Mouse (Mus musculus): Measurements from ENCODE around the gene Dnal1. TPM values are rescaled to one million over a fixed set of nuclear protein-coding genes. Genes with fewer than 3 reads are reported as not detected.

Dnal1 gene
- total and polyA plus RNA-seq, 3 experiments: 0.14 to 1.1 (median 0.49) TPM

- Histone ChIP-seq H3K36me3 (replicated peaks) (peaks cover 96% of the 10 kb centered on the region), H3K27me3 (ENCODE audit: insufficient read depth, low read length) (no peaks in the 10 kb centered on the region), H3K4me1 (ENCODE audit: insufficient read depth, low read depth, low read length) (peaks cover 72% of the 10 kb centered on the region), H3K9me3 (replicated peaks) (no peaks in the 10 kb centered on the region; the same call in 1 of the 2 replicates), H3K4me3 (ENCODE audit: low read depth, low read length) (no peak overlapping the region)
- TF ChIP-seq TAL1 (conservative IDR thresholded peaks at IDR 0.05; ENCODE audit: low read depth, low read length) (no peak), POLR2AphosphoS5 (IDR thresholded peaks at IDR 0.05; ENCODE audit: insufficient replicate concordance, low read depth, low read length) (no peak), GATA2 (IDR thresholded peaks at IDR 0.05; ENCODE audit: borderline replicate concordance, low read depth, low read length) (no peak), GATA1 (IDR thresholded peaks at IDR 0.05; ENCODE audit: borderline replicate concordance, low read length) (no peak), CTCF (IDR thresholded peaks at IDR 0.05; ENCODE audit: low read depth, low read length) (no peak)
- no peak for ATAC-seq (ENCODE audit: extremely low read depth, insufficient number of reproducible peaks, low FRiP score, poor library complexity, severe bottlenecking)
- DNase-seq (ENCODE audit: low spot score): no peak
These were observed 38.4 kb downstream of the Dnal1 start for GRCm38 (mm10) chr12:84152352-84153190.

GRCm38 (mm10) chr12:84153414-84153813 lies 39.2 kb downstream of the Dnal1 start:
- Histone ChIP-seq H3K4me1 (ENCODE audit: insufficient read depth, low read depth, low read length) (peaks cover 63% of the 10 kb centered on the region), H3K4me3 (ENCODE audit: low read depth, low read length) (no peak overlapping the region), H3K27me3 (ENCODE audit: insufficient read depth, low read length) (no peaks in the 10 kb centered on the region), H3K9me3 (replicated peaks) (no peaks in the 10 kb centered on the region), H3K36me3 (replicated peaks) (peaks cover 96% of the 10 kb centered on the region)
- no peak for TF ChIP-seq GATA2 (IDR thresholded peaks at IDR 0.05; ENCODE audit: borderline replicate concordance, low read depth, low read length)
- no peak for TF ChIP-seq TAL1 (conservative IDR thresholded peaks at IDR 0.05; ENCODE audit: low read depth, low read length)
- TF ChIP-seq CTCF (IDR thresholded peaks at IDR 0.05; ENCODE audit: low read depth, low read length): no peak
- TF ChIP-seq GATA1 (IDR thresholded peaks at IDR 0.05; ENCODE audit: borderline replicate concordance, low read length): no peak
- no peak for TF ChIP-seq POLR2AphosphoS5 (IDR thresholded peaks at IDR 0.05; ENCODE audit: insufficient replicate concordance, low read depth, low read length)
- DNase-seq (ENCODE audit: low spot score): no peak
- ATAC-seq (ENCODE audit: extremely low read depth, insufficient number of reproducible peaks, low FRiP score, poor library complexity, severe bottlenecking): no peak

- H3K36me3 ChIP-seq (replicated peaks): peaks cover 100% of the 10 kb centered on the region
- no peaks in the 10 kb centered on the region for H3K9me3 ChIP-seq (replicated peaks)
- TF ChIP-seq GATA1 (IDR thresholded peaks at IDR 0.05; ENCODE audit: borderline replicate concordance, low read length): no peak
- no peak for TF ChIP-seq CTCF (IDR thresholded peaks at IDR 0.05; ENCODE audit: low read depth, low read length)
- no peak for TF ChIP-seq POLR2AphosphoS5 (IDR thresholded peaks at IDR 0.05; ENCODE audit: insufficient replicate concordance, low read depth, low read length)
- TF ChIP-seq TAL1 (conservative IDR thresholded peaks at IDR 0.05; ENCODE audit: low read depth, low read length): no peak
- TF ChIP-seq GATA2 (IDR thresholded peaks at IDR 0.05; ENCODE audit: borderline replicate concordance, low read depth, low read length): no peak
- peaks cover 61% of the 10 kb centered on the region for H3K4me1 ChIP-seq (ENCODE audit: insufficient read depth, low read depth, low read length)
- DNase-seq (ENCODE audit: low spot score) (no peak), ATAC-seq (ENCODE audit: extremely low read depth, insufficient number of reproducible peaks, low FRiP score, poor library complexity, severe bottlenecking) (no peak)
- no peak overlapping the region for H3K4me3 ChIP-seq (ENCODE audit: low read depth, low read length)
- H3K27me3 ChIP-seq (ENCODE audit: insufficient read depth, low read length): no peaks in the 10 kb centered on the region
These were observed 40.8 kb downstream of the Dnal1 start for GRCm38 (mm10) chr12:84154786-84155522.

DNA sequence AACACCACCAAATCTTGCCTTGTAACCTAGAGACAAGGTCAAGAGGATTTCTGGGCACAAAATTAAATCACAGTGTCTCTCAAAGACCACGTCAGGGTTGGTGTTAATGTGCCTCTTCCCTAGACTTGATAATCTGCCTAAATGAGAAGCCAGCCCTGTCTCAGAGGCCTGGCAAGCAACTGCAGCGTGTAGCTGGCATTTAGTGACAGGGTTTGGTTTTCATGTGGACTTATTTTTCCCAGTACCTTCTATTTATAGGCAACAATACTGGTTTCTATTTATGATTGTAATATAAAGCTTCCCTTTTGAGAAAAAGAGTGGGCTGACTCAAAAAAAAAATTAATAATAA lies 41.3 kb downstream of the Dnal1 start:
- H3K9me3 ChIP-seq (replicated peaks): no peaks in the 10 kb centered on the region
- TF ChIP-seq TAL1 (conservative IDR thresholded peaks at IDR 0.05; ENCODE audit: low read depth, low read length): no peak
- no peak for TF ChIP-seq POLR2AphosphoS5 (IDR thresholded peaks at IDR 0.05; ENCODE audit: insufficient replicate concordance, low read depth, low read length)
- no peak for TF ChIP-seq GATA2 (IDR thresholded peaks at IDR 0.05; ENCODE audit: borderline replicate concordance, low read depth, low read length)
- no peak for TF ChIP-seq GATA1 (IDR thresholded peaks at IDR 0.05; ENCODE audit: borderline replicate concordance, low read length)
- no peak for TF ChIP-seq CTCF (IDR thresholded peaks at IDR 0.05; ENCODE audit: low read depth, low read length)
- peaks cover 100% of the 10 kb centered on the region for H3K36me3 ChIP-seq (replicated peaks)
- no peaks in the 10 kb centered on the region for H3K27me3 ChIP-seq (ENCODE audit: insufficient read depth, low read length)
- ATAC-seq (ENCODE audit: extremely low read depth, insufficient number of reproducible peaks, low FRiP score, poor library complexity, severe bottlenecking) (no peak), DNase-seq (ENCODE audit: low spot score) (no peak)
- peaks cover 60% of the 10 kb centered on the region for H3K4me1 ChIP-seq (ENCODE audit: insufficient read depth, low read depth, low read length)
- no peak overlapping the region for H3K4me3 ChIP-seq (ENCODE audit: low read depth, low read length)

- no peak for ATAC-seq (ENCODE audit: extremely low read depth, insufficient number of reproducible peaks, low FRiP score, poor library complexity, severe bottlenecking)
- no peak overlapping the region for H3K4me3 ChIP-seq (ENCODE audit: low read depth, low read length)
- no peak for DNase-seq (ENCODE audit: low spot score)
- no peaks in the 10 kb centered on the region for H3K9me3 ChIP-seq (replicated peaks)
- TF ChIP-seq GATA2 (IDR thresholded peaks at IDR 0.05; ENCODE audit: borderline replicate concordance, low read depth, low read length): no peak
- no peaks in the 10 kb centered on the region for H3K27me3 ChIP-seq (ENCODE audit: insufficient read depth, low read length)
- H3K36me3 ChIP-seq (replicated peaks): peaks cover 100% of the 10 kb centered on the region
- H3K4me1 ChIP-seq (ENCODE audit: insufficient read depth, low read depth, low read length): peaks cover 59% of the 10 kb centered on the region
These were observed 42.0 kb downstream of the Dnal1 start for GRCm38 (mm10) chr12:84156210-84156609.

DNA sequence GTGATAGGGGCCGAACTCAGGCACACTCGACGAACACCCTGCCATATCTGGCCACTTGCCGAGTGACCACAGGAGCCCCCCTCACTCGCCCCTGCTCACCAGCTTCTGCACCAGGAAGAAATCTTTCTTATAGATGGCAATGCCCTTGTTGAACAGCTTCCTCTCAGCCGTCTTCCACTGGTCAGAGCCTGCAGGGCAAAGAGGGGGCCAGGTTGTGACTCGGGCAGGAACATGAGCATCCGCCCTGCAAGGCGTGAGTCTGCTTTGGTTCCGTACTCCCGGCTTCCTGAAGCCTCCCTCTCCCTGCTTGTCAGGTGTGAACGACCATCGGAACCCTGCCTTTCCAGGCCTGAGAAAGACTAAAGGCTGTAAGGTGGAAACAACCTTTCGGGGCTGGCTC lies 44.0 kb downstream of the Dnal1 start:
- Histone ChIP-seq H3K27me3 (ENCODE audit: insufficient read depth, low read length) (no peaks in the 10 kb centered on the region), H3K9me3 (replicated peaks) (no peaks in the 10 kb centered on the region), H3K36me3 (replicated peaks) (peaks cover 99% of the 10 kb centered on the region), H3K4me1 (ENCODE audit: insufficient read depth, low read depth, low read length) (peaks cover 56% of the 10 kb centered on the region), H3K4me3 (ENCODE audit: low read depth, low read length) (no peak overlapping the region)
- no peak for DNase-seq (ENCODE audit: low spot score)
- TF ChIP-seq GATA2 (IDR thresholded peaks at IDR 0.05; ENCODE audit: borderline replicate concordance, low read depth, low read length): no peak
- no peak for TF ChIP-seq GATA1 (IDR thresholded peaks at IDR 0.05; ENCODE audit: borderline replicate concordance, low read length)
- no peak for TF ChIP-seq CTCF (IDR thresholded peaks at IDR 0.05; ENCODE audit: low read depth, low read length)
- no peak for TF ChIP-seq TAL1 (conservative IDR thresholded peaks at IDR 0.05; ENCODE audit: low read depth, low read length)
- no peak for TF ChIP-seq POLR2AphosphoS5 (IDR thresholded peaks at IDR 0.05; ENCODE audit: insufficient replicate concordance, low read depth, low read length)
- ATAC-seq (ENCODE audit: extremely low read depth, insufficient number of reproducible peaks, low FRiP score, poor library complexity, severe bottlenecking): no peak

Measured in G1E (cell line).